Mouse (Mus musculus): Measurements from ENCODE around the gene Nfia.

Nfia gene

DNA sequence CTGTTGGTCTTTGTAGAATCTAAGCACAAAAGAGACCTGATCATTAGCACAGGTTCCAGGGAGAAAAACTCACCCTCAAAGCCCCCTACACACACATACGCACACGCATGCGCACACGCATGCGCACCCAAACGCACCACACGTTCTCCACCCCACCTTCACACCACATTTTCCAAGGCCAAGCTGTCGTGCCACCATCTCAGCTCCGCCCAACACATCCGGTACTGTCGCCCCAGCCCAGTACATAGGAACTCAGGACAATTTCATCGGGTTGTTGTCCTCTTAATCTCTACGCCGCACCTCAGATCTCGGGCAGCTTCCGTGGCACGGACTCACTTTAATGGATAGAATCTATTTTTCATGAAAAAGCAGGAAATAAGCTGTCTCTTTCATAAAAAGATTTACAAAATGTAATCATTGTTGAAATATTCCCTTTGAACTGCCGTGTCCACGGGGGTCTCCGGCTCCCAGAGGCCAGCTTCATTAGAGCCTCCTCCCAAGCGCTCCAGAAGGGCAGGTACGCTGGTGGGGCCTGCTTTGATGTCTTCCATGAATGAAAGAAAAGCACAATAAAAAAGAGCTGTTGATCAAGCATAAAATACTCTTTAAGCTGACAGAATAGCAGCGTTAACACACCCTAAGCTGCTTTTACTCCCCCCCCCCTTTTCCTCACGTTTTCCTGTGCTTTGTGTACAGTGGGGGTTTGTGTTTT is 330.2 kb downstream of the Nfia start:
- DNase-seq (ENCODE audit: low spot score in 2 of 2), result no peak

DNA sequence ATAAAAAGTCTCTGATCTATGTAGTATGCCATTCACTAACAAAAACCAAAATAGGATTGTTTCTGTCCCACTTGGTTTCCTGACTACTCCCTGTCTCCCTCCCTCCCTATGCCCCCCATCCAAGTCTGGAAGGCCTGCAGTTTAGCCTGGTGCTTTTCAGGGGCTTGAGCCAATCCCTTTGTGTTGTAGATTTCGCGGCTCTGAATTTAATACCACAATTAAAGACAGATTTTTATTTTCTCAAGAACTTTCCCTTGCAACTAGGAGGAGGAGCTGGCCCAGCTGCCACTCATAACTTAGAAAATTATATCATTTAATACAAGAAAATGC is 330.8 kb downstream of the Nfia start:
- no peak for DNase-seq (ENCODE audit: low spot score in 2 of 2)

- no peak for DNase-seq (ENCODE audit: low spot score in 2 of 2)
Observed at GRCm38 (mm10) chr4:98104161-98104560, 331.6 kb downstream of the Nfia start.

DNA sequence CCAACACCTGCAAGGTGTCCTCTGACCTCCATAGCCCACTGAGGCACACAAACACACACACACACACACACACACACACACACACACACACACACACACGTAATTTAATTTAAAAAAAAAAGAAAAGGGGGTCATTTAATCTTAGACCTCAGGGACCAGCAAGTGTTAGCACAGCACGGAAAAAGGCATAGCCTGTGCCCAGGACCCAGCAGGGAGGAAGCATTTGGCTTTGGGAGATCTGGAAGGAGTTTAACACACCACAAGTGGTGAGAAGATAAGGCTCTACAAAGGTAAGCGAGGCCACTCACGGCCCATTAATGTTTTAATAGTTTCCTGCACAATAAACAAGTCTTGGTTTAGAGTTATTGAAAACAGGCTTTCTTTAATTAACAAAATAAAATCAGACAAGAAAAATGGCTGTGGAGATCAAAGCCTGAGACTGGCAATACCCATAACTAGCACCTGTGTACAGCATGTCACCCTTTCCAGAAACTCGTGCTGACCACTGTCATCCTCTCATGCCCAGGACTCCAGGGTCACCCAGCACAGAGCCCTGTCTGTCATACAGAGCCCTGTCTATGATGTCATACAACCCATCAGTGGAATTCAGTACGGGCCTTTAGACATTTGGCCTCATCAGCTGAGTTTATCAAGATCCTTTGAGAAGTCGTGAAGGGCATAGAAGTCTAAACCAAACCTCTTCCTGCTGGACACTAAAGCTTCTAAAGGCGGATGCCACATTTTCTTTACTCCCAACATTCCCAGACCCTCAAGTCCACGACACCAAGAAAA is 332.6 kb downstream of the Nfia start:
- DNase-seq (ENCODE audit: low spot score in 2 of 2), result no peak

DNA sequence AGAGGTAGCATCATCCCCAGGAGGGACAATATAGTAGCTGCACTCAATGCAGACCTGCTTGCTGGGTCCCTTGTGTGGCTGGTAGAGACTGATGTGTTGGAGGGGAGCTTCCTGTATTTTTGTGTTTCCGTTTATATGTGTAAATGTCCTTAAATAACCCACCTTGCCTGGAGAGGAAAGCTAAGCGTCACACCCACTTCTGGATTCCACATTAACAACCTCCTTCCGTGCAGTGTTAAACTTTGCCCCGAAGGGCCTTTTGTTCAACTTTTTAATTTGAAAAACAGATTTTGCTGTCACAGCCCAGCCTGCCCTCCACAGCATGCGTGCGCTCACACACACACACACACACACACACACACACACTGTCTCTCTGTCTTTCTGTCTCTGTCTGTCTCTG is 333.4 kb downstream of the Nfia start:
- DNase-seq (ENCODE audit: low spot score in 2 of 2), result no peak

- DNase-seq (ENCODE audit: low spot score in 2 of 2), result no peak
Observed at GRCm38 (mm10) chr4:98106445-98107092, 334.0 kb downstream of the Nfia start.

- DNase-seq (ENCODE audit: low spot score in 2 of 2), result no peak
Observed at GRCm38 (mm10) chr4:98107093-98107453, 334.5 kb downstream of the Nfia start.

GRCm38 (mm10) chr4:98107936-98108675 is 335.6 kb downstream of the Nfia start:
- DNase-seq (ENCODE audit: low spot score in 2 of 2), result no peak

DNA sequence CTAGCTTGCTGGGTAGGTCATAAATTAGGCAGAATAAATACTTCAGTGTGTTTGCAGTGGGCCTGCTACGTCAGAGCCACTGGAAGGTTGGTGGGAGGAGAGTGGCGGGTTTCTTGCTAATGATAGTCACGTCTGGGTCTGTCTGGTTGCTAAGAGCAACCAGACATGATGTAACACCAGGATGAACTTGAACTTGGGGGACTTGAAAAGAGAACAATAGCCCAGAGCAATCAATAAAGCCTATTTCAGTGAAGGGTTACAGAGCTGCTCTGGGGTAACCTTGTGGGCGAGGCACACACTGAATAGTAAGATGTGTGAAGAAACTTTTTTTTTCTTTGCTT is 336.1 kb downstream of the Nfia start:
- no peak for DNase-seq (ENCODE audit: low spot score in 2 of 2)

DNA sequence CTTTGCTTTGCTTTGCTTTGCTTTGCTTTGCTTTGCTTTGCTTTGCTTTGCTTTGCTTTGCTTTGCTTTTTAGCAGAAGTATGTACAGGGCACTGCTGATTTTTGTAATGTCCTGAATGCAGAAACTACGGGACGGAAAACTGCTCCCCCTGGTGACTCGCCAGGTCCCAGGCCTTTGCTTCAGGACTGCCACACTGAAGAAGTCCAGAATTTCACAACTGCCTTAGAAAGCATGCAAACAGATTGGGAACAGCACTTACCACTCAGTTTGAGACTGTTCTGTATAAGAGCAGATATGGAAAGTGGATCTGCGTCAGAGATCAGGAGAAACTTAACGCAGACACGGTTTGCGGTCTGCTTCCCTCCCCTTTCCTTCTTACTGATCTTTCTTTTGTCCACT is 336.5 kb downstream of the Nfia start:
- peak in 1 of 2 experiments; percentile 15 for DNase-seq (ENCODE audit: low spot score in 2 of 2)

DNA sequence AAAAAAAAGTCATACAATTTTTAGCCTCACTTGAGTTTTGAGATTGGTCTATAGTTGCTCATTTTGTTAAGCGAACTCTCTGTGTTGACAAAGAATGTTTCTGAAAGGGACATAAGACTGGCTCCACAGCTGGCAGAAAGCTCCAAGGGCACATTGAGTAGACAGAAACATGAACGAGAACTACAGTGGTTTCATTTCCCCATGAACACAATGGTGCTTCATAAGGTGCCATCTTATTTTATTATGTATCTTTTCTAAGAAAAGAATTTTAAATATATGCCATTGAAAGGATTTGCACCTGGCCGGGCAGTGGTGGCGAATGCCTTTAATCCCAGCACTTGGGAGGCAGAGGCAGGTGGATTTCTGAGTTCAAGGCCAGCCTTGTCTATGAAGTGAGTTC is 337.4 kb downstream of the Nfia start:
- DNase-seq (ENCODE audit: low spot score in 2 of 2), result no peak

DNA sequence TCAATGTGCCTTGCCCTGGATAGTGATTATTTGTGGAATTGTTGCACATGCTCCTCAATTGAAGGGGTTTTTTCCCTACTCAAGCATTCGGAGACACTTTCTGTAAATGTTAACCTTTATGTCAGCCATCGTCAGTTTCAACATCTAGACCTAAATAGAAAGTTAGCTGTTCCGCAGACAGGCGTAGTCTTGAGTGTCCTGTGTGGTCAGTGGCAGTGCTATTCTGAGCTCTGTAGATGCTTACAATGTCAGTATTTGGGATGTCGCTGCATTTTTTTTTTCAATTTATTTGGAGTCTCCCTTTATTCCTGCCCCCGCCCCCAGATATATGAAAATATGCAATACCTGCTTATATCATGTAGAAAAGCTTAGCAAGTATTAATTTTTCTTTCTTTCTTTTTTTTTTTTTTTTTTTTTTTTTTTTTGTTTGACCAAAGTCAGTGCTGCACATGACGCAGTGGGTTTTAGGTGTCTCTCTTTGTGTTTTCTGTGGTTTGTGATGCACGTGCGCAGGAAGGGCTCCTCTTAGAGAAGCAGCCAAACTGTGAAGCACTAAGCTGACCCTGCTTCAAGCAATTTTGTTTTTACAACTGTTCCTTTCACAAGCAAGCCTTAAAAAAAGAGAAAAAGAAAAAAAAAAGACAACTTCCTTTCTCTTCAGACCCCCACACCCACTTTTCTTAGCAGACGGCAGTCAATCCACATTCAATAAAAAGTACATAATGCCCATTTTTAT is 340.9 kb downstream of the Nfia start:
- DNase-seq (ENCODE audit: low spot score in 2 of 2), result peak; percentile 57 to 66

GRCm38 (mm10) chr4:98114966-98115365 is 342.4 kb downstream of the Nfia start:
- no peak for DNase-seq (ENCODE audit: low spot score in 2 of 2)

- DNase-seq (ENCODE audit: low spot score in 2 of 2), result no peak
Observed at GRCm38 (mm10) chr4:98115401-98115800, 342.9 kb downstream of the Nfia start.

DNA sequence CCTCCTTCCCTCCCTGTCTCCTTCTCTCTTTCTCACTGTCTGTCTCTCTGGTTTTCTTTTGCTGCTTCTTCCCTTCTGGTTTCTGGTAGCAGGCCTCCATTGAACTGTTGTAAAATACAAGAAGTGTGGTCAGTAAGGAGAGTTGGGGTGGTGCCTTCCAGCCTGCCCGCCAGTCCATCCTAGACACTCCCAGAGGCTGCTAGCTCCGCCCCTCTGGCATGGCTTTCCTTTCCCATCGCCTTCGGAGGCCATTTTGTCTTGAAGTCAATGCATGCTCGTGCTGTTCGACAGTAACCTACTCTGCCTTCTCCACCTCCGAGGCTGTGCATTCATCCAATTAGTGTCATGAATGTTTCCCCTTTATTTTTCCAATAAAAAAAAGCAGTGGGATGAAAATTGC is 343.5 kb downstream of the Nfia start:
- no peak for DNase-seq (ENCODE audit: low spot score in 2 of 2)

DNA sequence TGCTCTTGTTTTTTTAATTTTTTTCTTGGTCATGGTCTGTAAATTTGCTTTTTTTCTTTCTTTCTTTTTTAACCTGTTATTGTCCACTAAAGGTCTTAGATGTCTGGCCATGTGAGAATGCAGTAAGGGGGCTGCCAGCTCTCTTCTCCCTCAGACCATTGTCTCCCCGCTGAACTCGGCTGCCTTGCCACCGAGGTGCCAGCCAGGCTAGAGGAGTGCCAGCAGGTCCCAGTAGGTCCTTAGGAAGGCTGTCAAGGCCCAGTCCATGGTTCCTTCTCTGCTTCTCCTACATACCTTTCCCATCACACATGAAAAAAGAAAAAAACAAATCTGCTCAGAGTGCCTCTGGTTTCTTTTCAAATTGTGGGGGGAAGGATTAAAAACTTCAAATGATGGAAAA is 345.6 kb downstream of the Nfia start:
- no peak for DNase-seq (ENCODE audit: low spot score in 2 of 2)

DNA sequence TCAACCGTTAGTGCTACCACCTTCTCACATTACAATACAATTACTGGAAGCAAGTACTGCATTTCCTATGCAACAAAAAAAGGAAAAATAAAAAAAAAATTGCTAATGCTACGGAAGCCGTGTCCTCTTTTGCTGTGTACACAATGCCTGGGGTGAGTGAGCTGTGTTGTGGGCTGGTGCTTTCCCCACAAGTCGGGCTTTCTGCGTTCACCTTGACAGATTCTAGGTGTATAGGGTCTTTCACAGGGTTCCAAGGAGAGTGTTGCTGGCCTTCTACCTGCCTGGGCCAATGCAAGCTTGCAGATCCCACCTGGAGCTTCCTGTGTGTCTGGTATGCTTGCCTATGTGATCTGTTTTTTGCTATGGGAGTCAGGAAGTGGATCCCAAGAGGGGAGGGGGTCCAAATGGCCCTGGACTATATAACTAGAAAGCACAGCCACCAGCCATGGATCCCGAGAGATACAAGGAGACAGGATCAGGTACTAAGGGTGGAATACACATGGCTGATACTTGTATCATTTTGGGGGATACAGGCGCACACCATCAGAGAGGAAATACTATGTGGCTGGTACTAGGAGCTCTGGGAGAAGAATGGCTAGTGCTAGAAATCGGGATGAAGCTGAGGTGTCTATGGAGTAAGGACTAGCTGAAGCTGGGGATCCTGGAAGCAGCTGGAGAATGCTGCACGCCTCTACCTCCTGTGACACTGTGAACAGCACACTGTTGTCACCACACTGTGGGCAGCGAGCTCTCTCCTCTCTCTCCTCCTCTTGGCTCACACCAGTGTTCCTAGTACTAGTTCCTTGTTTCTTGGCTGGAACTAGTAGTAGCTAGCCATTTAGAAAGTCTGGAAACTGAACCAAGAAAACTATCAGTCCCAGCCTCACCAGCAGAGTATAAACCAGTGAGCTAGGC is 346.5 kb downstream of the Nfia start:
- DNase-seq (ENCODE audit: low spot score in 2 of 2), result no peak

- DNase-seq (ENCODE audit: low spot score in 2 of 2), result no peak
Observed at GRCm38 (mm10) chr4:98119949-98120531, 347.5 kb downstream of the Nfia start.

GRCm38 (mm10) chr4:98120706-98121340 is 348.3 kb downstream of the Nfia start:
- DNase-seq (ENCODE audit: low spot score in 2 of 2), result no peak

All from natural killer cell, adult 2 months (primary cell).